Mouse (Mus musculus): ENCODE results near the gene Lsm7. TPM values are rescaled to one million over a fixed set of nuclear protein-coding genes. Genes with fewer than 3 reads are reported as not detected.

Lsm7 gene
- polyA plus RNA-seq, 1 experiment = 67.0 TPM

- Histone ChIP-seq H3K27ac (ENCODE audit: control insufficient read depth, insufficient read depth, low read depth, low read length) (peak within 1 kb of the TSS; percentile 97), H3K27me3 (ENCODE audit: control insufficient read depth, insufficient read depth, low read length) (no peaks in the 10 kb centered on the region), H3K36me3 (ENCODE audit: control insufficient read depth, insufficient read depth, low read length) (no peaks in the 10 kb centered on the region), H3K4me3 (ENCODE audit: control insufficient read depth, low read depth, low read length) (peak within 1 kb of the TSS; percentile 88), H3K4me1 (ENCODE audit: control insufficient read depth, insufficient read depth, low read length) (peaks cover 12% of the 10 kb centered on the region)
- TF ChIP-seq POLR2A (IDR thresholded peaks at IDR 0.05; ENCODE audit: control insufficient read depth, low read depth, low read length) (peak; percentile 90), CTCF (IDR thresholded peaks at IDR 0.05; ENCODE audit: control insufficient read depth, insufficient read depth, insufficient replicate concordance, low read depth, low read length) (no peak)
These were observed 28.6 kb downstream of the Lsm7 start, which contains the start of gene Oaz1 for GRCm38 (mm10) chr10:80826151-80827062. TSS of gene Oaz1 (plus strand) at chr10:80826656.

GRCm38 (mm10) chr10:80824827-80825226, 30.2 kb downstream of the Lsm7 start:
- Histone ChIP-seq H3K4me3 (ENCODE audit: control insufficient read depth, low read depth, low read length) (peak overlapping the region; percentile 61), H3K27ac (ENCODE audit: control insufficient read depth, insufficient read depth, low read depth, low read length) (peak overlapping the region; percentile 51)

GRCm38 (mm10) chr10:80823847-80824643, 31.0 kb downstream of the Lsm7 start:
- TF ChIP-seq CTCF (IDR thresholded peaks at IDR 0.05; ENCODE audit: control insufficient read depth, insufficient read depth, insufficient replicate concordance, low read depth, low read length) = no peak
- 0 out of 2 replicates have a peak, but pooled peaks have one; percentile 26 for TF ChIP-seq POLR2A (IDR thresholded peaks at IDR 0.05; ENCODE audit: control insufficient read depth, low read depth, low read length)
- peaks cover 8% of the 10 kb centered on the region for H3K4me1 ChIP-seq (ENCODE audit: control insufficient read depth, insufficient read depth, low read length)
- H3K36me3 ChIP-seq (ENCODE audit: control insufficient read depth, insufficient read depth, low read length) = no peaks in the 10 kb centered on the region
- H3K4me3 ChIP-seq (ENCODE audit: control insufficient read depth, low read depth, low read length) = peak overlapping the region; percentile 61
- H3K27ac ChIP-seq (ENCODE audit: control insufficient read depth, insufficient read depth, low read depth, low read length) = peak overlapping the region; percentile 51
- H3K27me3 ChIP-seq (ENCODE audit: control insufficient read depth, insufficient read depth, low read length) = no peaks in the 10 kb centered on the region

More at GRCm38 (mm10) chr10:80824827-80825226, 30.2 kb downstream of the Lsm7 start:
- TF ChIP-seq CTCF (IDR thresholded peaks at IDR 0.05; ENCODE audit: control insufficient read depth, insufficient read depth, insufficient replicate concordance, low read depth, low read length) = no peak
- no peak for TF ChIP-seq POLR2A (IDR thresholded peaks at IDR 0.05; ENCODE audit: control insufficient read depth, low read depth, low read length)
- peaks cover 8% of the 10 kb centered on the region for H3K4me1 ChIP-seq (ENCODE audit: control insufficient read depth, insufficient read depth, low read length)
- no peaks in the 10 kb centered on the region for H3K36me3 ChIP-seq (ENCODE audit: control insufficient read depth, insufficient read depth, low read length)
- no peaks in the 10 kb centered on the region for H3K27me3 ChIP-seq (ENCODE audit: control insufficient read depth, insufficient read depth, low read length)

GRCm38 (mm10) chr10:80823316-80823715, 31.7 kb downstream of the Lsm7 start:
- Histone ChIP-seq H3K4me3 (ENCODE audit: control insufficient read depth, low read depth, low read length) (no peak overlapping the region), H3K27ac (ENCODE audit: control insufficient read depth, insufficient read depth, low read depth, low read length) (no peak overlapping the region), H3K4me1 (ENCODE audit: control insufficient read depth, insufficient read depth, low read length) (peaks cover 8% of the 10 kb centered on the region), H3K36me3 (ENCODE audit: control insufficient read depth, insufficient read depth, low read length) (no peaks in the 10 kb centered on the region), H3K27me3 (ENCODE audit: control insufficient read depth, insufficient read depth, low read length) (no peaks in the 10 kb centered on the region)
- no peak for TF ChIP-seq CTCF (IDR thresholded peaks at IDR 0.05; ENCODE audit: control insufficient read depth, insufficient read depth, insufficient replicate concordance, low read depth, low read length)
- no peak for TF ChIP-seq POLR2A (IDR thresholded peaks at IDR 0.05; ENCODE audit: control insufficient read depth, low read depth, low read length)

GRCm38 (mm10) chr10:80822528-80822927, 32.5 kb downstream of the Lsm7 start:
- no peak overlapping the region for H3K27ac ChIP-seq (ENCODE audit: control insufficient read depth, insufficient read depth, low read depth, low read length)
- peaks cover 6% of the 10 kb centered on the region for H3K4me1 ChIP-seq (ENCODE audit: control insufficient read depth, insufficient read depth, low read length)
- TF ChIP-seq POLR2A (IDR thresholded peaks at IDR 0.05; ENCODE audit: control insufficient read depth, low read depth, low read length) = no peak
- TF ChIP-seq CTCF (IDR thresholded peaks at IDR 0.05; ENCODE audit: control insufficient read depth, insufficient read depth, insufficient replicate concordance, low read depth, low read length) = no peak
- no peak overlapping the region for H3K4me3 ChIP-seq (ENCODE audit: control insufficient read depth, low read depth, low read length)
- no peaks in the 10 kb centered on the region for H3K36me3 ChIP-seq (ENCODE audit: control insufficient read depth, insufficient read depth, low read length)
- H3K27me3 ChIP-seq (ENCODE audit: control insufficient read depth, insufficient read depth, low read length) = no peaks in the 10 kb centered on the region

GRCm38 (mm10) chr10:80821991-80822390, 33.0 kb downstream of the Lsm7 start:
- TF ChIP-seq POLR2A (IDR thresholded peaks at IDR 0.05; ENCODE audit: control insufficient read depth, low read depth, low read length) = no peak
- no peak for TF ChIP-seq CTCF (IDR thresholded peaks at IDR 0.05; ENCODE audit: control insufficient read depth, insufficient read depth, insufficient replicate concordance, low read depth, low read length)
- H3K27ac ChIP-seq (ENCODE audit: control insufficient read depth, insufficient read depth, low read depth, low read length) = no peak overlapping the region
- H3K27me3 ChIP-seq (ENCODE audit: control insufficient read depth, insufficient read depth, low read length) = no peaks in the 10 kb centered on the region
- H3K36me3 ChIP-seq (ENCODE audit: control insufficient read depth, insufficient read depth, low read length) = no peaks in the 10 kb centered on the region
- peaks cover 6% of the 10 kb centered on the region for H3K4me1 ChIP-seq (ENCODE audit: control insufficient read depth, insufficient read depth, low read length)
- no peak overlapping the region for H3K4me3 ChIP-seq (ENCODE audit: control insufficient read depth, low read depth, low read length)

- Histone ChIP-seq H3K27ac (ENCODE audit: control insufficient read depth, insufficient read depth, low read depth, low read length) (no peak overlapping the region), H3K27me3 (ENCODE audit: control insufficient read depth, insufficient read depth, low read length) (no peaks in the 10 kb centered on the region), H3K4me1 (ENCODE audit: control insufficient read depth, insufficient read depth, low read length) (peaks cover 4% of the 10 kb centered on the region), H3K36me3 (ENCODE audit: control insufficient read depth, insufficient read depth, low read length) (no peaks in the 10 kb centered on the region), H3K4me3 (ENCODE audit: control insufficient read depth, low read depth, low read length) (no peak overlapping the region)
- no peak for TF ChIP-seq CTCF (IDR thresholded peaks at IDR 0.05; ENCODE audit: control insufficient read depth, insufficient read depth, insufficient replicate concordance, low read depth, low read length)
- TF ChIP-seq POLR2A (IDR thresholded peaks at IDR 0.05; ENCODE audit: control insufficient read depth, low read depth, low read length) = no peak
These were observed 35.6 kb downstream of the Lsm7 start for GRCm38 (mm10) chr10:80819406-80819805.

All from testis, adult 2 months (tissue).